ENCODE assay signal across 14 mouse cellular contexts in genomic region chr12:81018516-81019279, GRCm38 (mm10). TPM values are rescaled to one million over a fixed set of nuclear protein-coding genes. Genes with fewer than 3 reads are reported as not detected.
DNase-seq lines count a peak whose midpoint lies in the region; ATAC-seq and TF ChIP-seq lines count a peak whose summit lies in the region.
"Had no signal": no experiment of that assay in that cellular context is flagged by ENCODE, and none has a peak within 500 bp of the region (broad histone marks: within the 10 kb centered on the region; RNA-seq: fewer than 3 reads in every experiment).

No protein-coding gene starts in this region.

- no peak for TF ChIP-seq CTCF in liver, adult 2 months (IDR thresholded peaks at IDR 0.05; ENCODE audit: low read depth, low read length)
- no peak for TF ChIP-seq CTCF in liver, postnatal 0 days (IDR thresholded peaks at IDR 0.05; ENCODE audit: low read depth)

- H3K9me3 ChIP-seq in liver, postnatal 0 days (ENCODE audit: low read length), result no peaks in the 10 kb centered on the region
- no peaks in the 10 kb centered on the region for H3K9me3 ChIP-seq in ES-E14 (ENCODE audit: control insufficient read depth, insufficient read depth, low read depth, low read length)
- H3K9me3 ChIP-seq in embryonic facial prominence, embryonic 13.5 days, result no peaks in the 10 kb centered on the region
- H3K9me3 ChIP-seq: forebrain, embryonic 15.5 days; midbrain, embryonic 15.5 days had no signal

- TF ChIP-seq EP300 in liver, postnatal 0 days (IDR thresholded peaks at IDR 0.05; ENCODE audit: low read depth), result no peak

- no peaks in the 10 kb centered on the region for H3K27me3 ChIP-seq in liver, adult 2 months (ENCODE audit: control insufficient read depth, insufficient read depth, low read length)
- no peaks in the 10 kb centered on the region for H3K27me3 ChIP-seq in liver, postnatal 0 days (ENCODE audit: insufficient read depth, low read length)
- H3K27me3 ChIP-seq in embryonic facial prominence, embryonic 13.5 days, result no peaks in the 10 kb centered on the region
- H3K27me3 ChIP-seq: forebrain, embryonic 15.5 days; midbrain, embryonic 15.5 days had no signal

- no peak for TF ChIP-seq POLR2A in liver, adult 2 months (IDR thresholded peaks at IDR 0.05; ENCODE audit: extremely low read depth, insufficient read depth, low read length)

- 88% methylated on average over 20 of the region's 20 CpGs for WGBS in liver, adult 2 months
- WGBS in liver, postnatal 0 days (ENCODE audit: insufficient replicate concordance), result 72% methylated on average over 20 of the region's 20 CpGs
- WGBS in embryonic facial prominence, embryonic 13.5 days, result 82% methylated on average over 20 of the region's 20 CpGs
- WGBS in macrophage (ENCODE audit: missing documents), result 85% methylated on average over 20 of the region's 20 CpGs

- H3K27ac ChIP-seq in liver, adult 2 months (replicated peaks; ENCODE audit: insufficient read depth, low read depth, low read length), result no peak overlapping the region
- no peak overlapping the region for H3K27ac ChIP-seq in liver, postnatal 0 days (ENCODE audit: low read depth)
- H3K27ac ChIP-seq in ES-E14 (ENCODE audit: insufficient read depth, low read depth, low read length, poor library complexity, severe bottlenecking) (peak overlapping the region; percentile 70), macrophage (no peak overlapping the region)
- no peak overlapping the region for H3K27ac ChIP-seq in embryonic facial prominence, embryonic 13.5 days
- H3K27ac ChIP-seq: forebrain, embryonic 15.5 days; left cerebral cortex, adult 2 months; midbrain, embryonic 15.5 days had no signal

- H3K4me3 ChIP-seq in liver, adult 2 months (ENCODE audit: insufficient read depth, low read depth, low read length), result peak overlapping the region; percentile 8; the same call in 1 of the 2 replicates
- no peak overlapping the region for H3K4me3 ChIP-seq in liver, postnatal 0 days (ENCODE audit: low read depth, low read length)
- H3K4me3 ChIP-seq in ES-E14 (ENCODE audit: insufficient read depth in 1 of 2, low read depth in 1 of 2, low read length in 2 of 2, poor library complexity in 1 of 2, severe bottlenecking in 1 of 2) (peak overlapping the region; percentile 74 to 92), macrophage (ENCODE audit: inconsistent target) (peak overlapping the region; percentile 7; the same call in 1 of the 2 replicates)
- peak overlapping the region; percentile 9; the same call in 1 of the 2 replicates for H3K4me3 ChIP-seq in embryonic facial prominence, embryonic 13.5 days
- H3K4me3 ChIP-seq: forebrain, embryonic 15.5 days; left cerebral cortex, adult 2 months; midbrain, embryonic 15.5 days had no signal

- no peak for DNase-seq in liver, adult 2 months (ENCODE audit: extremely low read depth, low read depth, low spot score)
- DNase-seq in liver, postnatal 0 days, result no peak
- no peak for DNase-seq in ES-E14 (ENCODE audit: low read depth, low spot score)
- no peak for DNase-seq in gastrocnemius, postnatal 10 days
- DNase-seq in frontal cortex, postnatal 10 days (ENCODE audit: low spot score in 2 of 2), result no peak
- DNase-seq in right cerebral cortex, postnatal 10 days (ENCODE audit: low spot score in 2 of 2), result no peak
- DNase-seq: kidney, adult 9 months; spleen, adult 18-20 months had no signal

- H3K4me1 ChIP-seq in liver, adult 2 months (ENCODE audit: control insufficient read depth, insufficient read depth, low read length), result no peaks in the 10 kb centered on the region
- H3K4me1 ChIP-seq in liver, postnatal 0 days (ENCODE audit: insufficient read depth), result no peaks in the 10 kb centered on the region
- H3K4me1 ChIP-seq in ES-E14 (ENCODE audit: control insufficient read depth in 2 of 2, insufficient read depth in 2 of 2, low read length in 2 of 2, poor library complexity in 1 of 2), result peaks cover 3 to 10% of the 10 kb centered on the region in 2 experiments; a peak in 3 of 4 replicates
- H3K4me1 ChIP-seq in embryonic facial prominence, embryonic 13.5 days, result no peaks in the 10 kb centered on the region
- H3K4me1 ChIP-seq: forebrain, embryonic 15.5 days; midbrain, embryonic 15.5 days had no signal

- H3K4me2 ChIP-seq in liver, postnatal 0 days (ENCODE audit: low read depth, low read length), result no peak overlapping the region
- H3K4me2 ChIP-seq in embryonic facial prominence, embryonic 13.5 days, result no peak overlapping the region
- H3K4me2 ChIP-seq: forebrain, embryonic 15.5 days; midbrain, embryonic 15.5 days had no signal

- H3K9ac ChIP-seq in liver, adult 2 months (ENCODE audit: low read depth, low read length), result no peak overlapping the region
- no peak overlapping the region for H3K9ac ChIP-seq in liver, postnatal 0 days (replicated peaks)
- H3K9ac ChIP-seq in ES-E14 (ENCODE audit: insufficient read depth, low read depth, low read length, poor library complexity, severe bottlenecking), result peak overlapping the region; percentile 79
- H3K9ac ChIP-seq in embryonic facial prominence, embryonic 13.5 days, result no peak overlapping the region
- H3K9ac ChIP-seq: forebrain, embryonic 15.5 days; midbrain, embryonic 15.5 days had no signal

- no peaks in the 10 kb centered on the region for H3K79me2 ChIP-seq in liver, adult 2 months (ENCODE audit: control insufficient read depth, insufficient read depth, low read length)
- H3K79me2 ChIP-seq in macrophage (ENCODE audit: inconsistent target), result no peaks in the 10 kb centered on the region

- no peak for ATAC-seq in liver, postnatal 0 days
- no peak for ATAC-seq in embryonic facial prominence, embryonic 13.5 days (ENCODE audit: insufficient number of reproducible peaks, insufficient read depth, low FRiP score, low TSS enrichment, low read depth)
- ATAC-seq: forebrain, embryonic 15.5 days; midbrain, embryonic 15.5 days; Patski had no signal

- in situ Hi-C loops in ES-E14 (cut with MboI; ENCODE audit: low sequenced_read_pairs in 2 of 2, unreplicated experiment in 2 of 2), result no loop called here

- H3K36me3 ChIP-seq in liver, adult 2 months (ENCODE audit: control insufficient read depth, insufficient read depth, low read length), result no peaks in the 10 kb centered on the region
- H3K36me3 ChIP-seq in liver, postnatal 0 days (replicated peaks; ENCODE audit: insufficient read depth, low read length), result no peaks in the 10 kb centered on the region
- H3K36me3 ChIP-seq in ES-E14 (ENCODE audit: control insufficient read depth, insufficient read depth, low read length, poor library complexity, severe bottlenecking) (no peaks in the 10 kb centered on the region), macrophage (ENCODE audit: inconsistent target) (no peaks in the 10 kb centered on the region)
- no peaks in the 10 kb centered on the region for H3K36me3 ChIP-seq in embryonic facial prominence, embryonic 13.5 days
- H3K36me3 ChIP-seq: forebrain, embryonic 15.5 days; midbrain, embryonic 15.5 days had no signal

TF ChIP-seq in ES-E14, 5 proteins besides CTCF, POLR2A, EP300 and RAD21:
- TF ChIP-seq HCFC1 (IDR thresholded peaks at IDR 0.05; ENCODE audit: borderline replicate concordance, insufficient read depth, low read length) (no peak), MAFK (IDR thresholded peaks at IDR 0.05; ENCODE audit: insufficient read depth, low read depth, low read length) (no peak), CHD2 (IDR thresholded peaks at IDR 0.05; ENCODE audit: low read depth, low read length) (no peak), ZNF384 (IDR thresholded peaks at IDR 0.05; ENCODE audit: low read depth, low read length) (no peak), ZC3H11A (IDR thresholded peaks at IDR 0.05; ENCODE audit: borderline replicate concordance, low read depth, low read length) (no peak)

RNA-seq across cellular contexts. Expression of gene Smoc1, which starts 7.9 kb away (rescaled TPM):
- 28.3 and 36.6 TPM in 2 replicates for total RNA-seq in liver, adult 2 months (2014; rRNA removed)
- polyA plus RNA-seq in liver, adult 2 months (2012; rRNA removed), result 50.7 and 65.7 TPM in 2 replicates
- 12.3 and 15.5 TPM in 2 replicates for polyA plus RNA-seq in liver, postnatal 0 days (2015; fragmentation: Nextera tagmentation; extraction: Ambion mirVana)
- 15.3 and 34.6 TPM in 2 replicates for total RNA-seq in ES-E14 (2012; rRNA removed)
- polyA plus RNA-seq in embryonic facial prominence, embryonic 13.5 days (2015; fragmentation: Nextera tagmentation; extraction: Ambion mirVana), result 9.6 and 15.5 TPM in 2 replicates
- total RNA-seq in macrophage (2018; cell fraction: chromatin; rRNA removed), result 1 to 10 TPM in 1 of 26 experiments, under 1 TPM in 13, not detected in 12; 0.12 to 1.0 (median 0.29) TPM
- under 1 TPM; 0.03 to 0.22 (median 0.10) TPM for total RNA-seq in macrophage (2018; cell fraction: cytosol; rRNA removed)
- under 1 TPM in 17 of 26 experiments, not detected in 9; 0.20 to 0.48 (median 0.28) TPM for total RNA-seq in macrophage (2018; cell fraction: nucleus; rRNA removed)
- 0.09 to 0.14 TPM (median 0.09 TPM) in 3 replicates for polyA plus RNA-seq in macrophage (2018)
- total RNA-seq in gastrocnemius, postnatal 10 days (2021), result 1 to 10 TPM; 2.5 to 3.3 TPM

RNA-seq across cellular contexts. Expression of gene Slc10a1, which starts 50.2 kb away (rescaled TPM):
- 389 and 508 TPM in 2 replicates for total RNA-seq in liver, adult 2 months (2014; rRNA removed)
- 1,193 and 1,387 TPM in 2 replicates for polyA plus RNA-seq in liver, adult 2 months (2012; rRNA removed)
- polyA plus RNA-seq in liver, postnatal 0 days (2015; fragmentation: Nextera tagmentation; extraction: Ambion mirVana), result 500 and 502 TPM in 2 replicates
- total RNA-seq in ES-E14 (2012; rRNA removed), result 0.54 and 0.79 TPM in 2 replicates
- polyA plus RNA-seq in embryonic facial prominence, embryonic 13.5 days (2015; fragmentation: Nextera tagmentation; extraction: Ambion mirVana), result 0.94 and 1.7 TPM in 2 replicates
- total RNA-seq in macrophage (2018; cell fraction: chromatin; rRNA removed), result under 1 TPM in 1 of 26 experiments, not detected in 25; 0.46 TPM
- total RNA-seq in macrophage (2018; cell fraction: cytosol; rRNA removed), result under 1 TPM in 1 of 26 experiments, not detected in 25; 0.26 TPM
- total RNA-seq in macrophage (2018; cell fraction: nucleus; rRNA removed), result not detected
- polyA plus RNA-seq in macrophage (2018), result not detected in 3 replicates
- total RNA-seq in gastrocnemius, postnatal 10 days (2021), result under 1 TPM in 1 of 2 experiments, not detected in 1; 0.41 TPM
- total RNA-seq: left cerebral cortex, adult 2 months had no signal

Comparison
In these comparisons a context has a peak if more than half of its experiments do, and no peak if none do; other contexts are left out.
1. RNA of gene Slc10a1, which starts 50.2 kb away (polyA plus RNA-seq): 1,193 to 1,387 TPM in liver, adult 2 months and 500 to 502 TPM in liver, postnatal 0 days; 0.94 to 1.7 TPM in embryonic facial prominence, embryonic 13.5 days and not detected in macrophage; every median in the first group is over 100 times any median in the second.